Mouse (Mus musculus): ENCODE data around the gene Dscam. TPM values are rescaled to one million over a fixed set of nuclear protein-coding genes. Genes with fewer than 3 reads are reported as not detected.

Dscam gene
- polyA plus RNA-seq, 1 experiment from 2014 or later = 0.08 TPM

GRCm38 (mm10) chr16:96552680-96553079, 617.9 kb downstream of the Dscam start:
- no peaks in the 10 kb centered on the region for H3K36me3 ChIP-seq
- H3K4me2 ChIP-seq = no peak overlapping the region
- no peaks in the 10 kb centered on the region for H3K27me3 ChIP-seq
- no peaks in the 10 kb centered on the region for H3K9me3 ChIP-seq
- no peak for ATAC-seq (ENCODE audit: insufficient number of reproducible peaks, low FRiP score, low TSS enrichment, low read depth)
- H3K9ac ChIP-seq = no peak overlapping the region
- H3K4me3 ChIP-seq = no peak overlapping the region
- WGBS = 67% methylated on average over 2 of the region's 2 CpGs
- no peak overlapping the region for H3K27ac ChIP-seq
- no peaks in the 10 kb centered on the region for H3K4me1 ChIP-seq

GRCm38 (mm10) chr16:96541056-96541455, 629.5 kb downstream of the Dscam start:
- H3K9me3 ChIP-seq = no peaks in the 10 kb centered on the region
- peaks cover 3% of the 10 kb centered on the region for H3K4me1 ChIP-seq
- H3K4me2 ChIP-seq = no peak overlapping the region
- H3K4me3 ChIP-seq = no peak overlapping the region
- no peaks in the 10 kb centered on the region for H3K36me3 ChIP-seq
- 71% methylated on average over 2 of the region's 2 CpGs for WGBS
- H3K27ac ChIP-seq = no peak overlapping the region
- H3K27me3 ChIP-seq = no peaks in the 10 kb centered on the region
- no peak overlapping the region for H3K9ac ChIP-seq
- no peak for ATAC-seq (ENCODE audit: insufficient number of reproducible peaks, low FRiP score, low TSS enrichment, low read depth)

Other genes starting within 250 kb of the Dscam start
- 12.7 and 13.0 TPM in 2 replicates for gene Bace2, start 186.0 kb upstream of the Dscam start, polyA plus RNA-seq (2015; fragmentation: Nextera tagmentation; extraction: Ambion mirVana)

All from limb, embryonic 15.5 days (tissue).